Mouse (Mus musculus) megakaryocyte, embryonic 14.5 days (primary cell): ENCODE data around the gene Nell2.

Experiments used
- FLI1 ChIP-seq: IDR thresholded peaks from 2 replicates; pipeline ENCODE4 v1.6.1; 2012; ENCODE audit warnings: low read length, inconsistent platforms, mixed read lengths
- GATA1 ChIP-seq: IDR thresholded peaks from 3 replicates; pipeline ENCODE4 v1.6.1; 2012; ENCODE audit warnings: mixed read lengths, low read length, inconsistent platforms, borderline replicate concordance

GRCm38 (mm10) chr15:95525997-95526396 is 2.4 kb downstream of the Nell2 start:
- TF ChIP-seq GATA1 (no peak), FLI1 (no peak)
